In the genomic region with DNA sequence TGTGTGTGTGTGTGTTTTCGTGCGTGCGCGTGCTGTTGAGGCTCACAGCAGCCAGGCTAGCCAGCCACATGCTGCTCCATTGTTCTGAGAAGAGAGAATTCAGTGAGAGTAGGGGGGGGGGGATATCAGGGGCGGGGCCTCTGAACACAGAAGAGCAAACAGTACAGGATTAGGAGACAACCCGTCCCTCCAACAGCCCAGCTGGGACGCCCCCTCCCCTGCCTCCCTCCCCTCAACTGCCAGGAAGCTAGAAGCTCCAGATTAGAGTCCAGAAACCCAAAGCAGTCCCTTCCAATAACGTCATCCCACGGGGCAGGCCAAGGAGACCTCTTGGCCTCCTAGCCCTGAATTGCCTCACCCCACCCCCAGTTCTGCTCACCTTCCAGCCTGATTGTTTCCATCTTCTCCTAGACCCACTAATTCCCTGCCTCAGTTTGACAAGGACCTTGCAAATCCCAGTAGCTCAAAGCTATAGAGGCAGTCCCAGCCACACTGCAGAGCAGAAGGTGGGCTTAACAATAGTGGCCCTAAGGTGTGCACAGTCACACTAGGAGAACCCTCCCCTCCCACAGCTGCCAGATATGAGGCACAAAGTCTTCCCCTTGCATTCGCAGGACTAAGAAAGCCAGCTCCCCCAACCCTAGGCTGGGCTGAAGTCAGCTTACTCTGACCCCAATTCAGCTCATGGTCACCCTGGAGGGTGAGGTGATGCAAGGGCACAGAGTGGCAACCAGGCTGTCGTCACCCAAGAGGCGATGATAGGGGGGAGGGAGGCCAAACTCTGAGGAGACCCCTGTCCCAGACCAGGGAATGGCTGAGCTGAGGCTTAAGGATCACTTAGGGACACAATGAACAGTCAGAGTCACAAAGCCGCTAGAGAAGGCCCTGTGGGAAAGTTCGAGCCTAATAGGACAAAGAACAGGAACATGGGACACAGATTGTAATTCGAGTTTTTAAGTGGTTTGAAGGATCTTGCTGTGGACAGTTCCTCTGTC, we compare ENCODE assay signal across 7 mouse cellular contexts. TPM values are rescaled to one million over a fixed set of nuclear protein-coding genes. Genes with fewer than 3 reads are reported as not detected.
DNase-seq lines count a peak whose midpoint lies in the region; ATAC-seq and TF ChIP-seq lines count a peak whose summit lies in the region.

No protein-coding gene starts in this region.

- WGBS in forebrain, embryonic 11.5 days: 2% methylated on average over 15 of the region's 15 CpGs
- WGBS in liver, embryonic 11.5 days: 20% methylated on average over 14 of the region's 15 CpGs
- WGBS in stomach, embryonic 14.5 days: 7% methylated on average over 14 of the region's 15 CpGs

- peaks cover 11% of the 10 kb centered on the region for H3K4me1 ChIP-seq in forebrain, embryonic 11.5 days (replicated peaks; ENCODE audit: control insufficient read depth, insufficient read depth, low read length)
- H3K4me1 ChIP-seq in liver, embryonic 11.5 days (replicated peaks; ENCODE audit: control insufficient read depth, insufficient read depth, low read length): peaks cover 52% of the 10 kb centered on the region
- peaks cover 29% of the 10 kb centered on the region; the same call in 1 of the 2 replicates for H3K4me1 ChIP-seq in stomach, embryonic 14.5 days (ENCODE audit: control insufficient read depth, insufficient read depth, low read length)

- peak; percentile 55 for ATAC-seq in forebrain, embryonic 11.5 days (replicated peaks; ENCODE audit: low FRiP score)
- no peak for ATAC-seq in liver, embryonic 11.5 days (replicated peaks; ENCODE audit: low FRiP score)
- no peak for ATAC-seq in stomach, embryonic 14.5 days (ENCODE audit: insufficient number of reproducible peaks, insufficient read depth, low FRiP score, low read depth)

- H3K27me3 ChIP-seq in C2C12 (ENCODE audit: control insufficient read depth, insufficient read depth, insufficient read length): no peaks in the 10 kb centered on the region
- H3K27me3 ChIP-seq in forebrain, embryonic 11.5 days (ENCODE audit: control insufficient read depth, insufficient read depth, low read length): peaks cover 5% of the 10 kb centered on the region; the same call in 1 of the 2 replicates
- H3K27me3 ChIP-seq in liver, embryonic 11.5 days (replicated peaks; ENCODE audit: control insufficient read depth, insufficient read depth, low read length): peaks cover 4% of the 10 kb centered on the region; the same call in 1 of the 2 replicates
- H3K27me3 ChIP-seq in stomach, embryonic 14.5 days (ENCODE audit: control insufficient read depth, insufficient read depth, low read length): no peaks in the 10 kb centered on the region

- H3K79me2 ChIP-seq in C2C12 (ENCODE audit: control insufficient read depth, insufficient read depth): peaks cover 61% of the 10 kb centered on the region

- H3K79me3 ChIP-seq in C2C12 (ENCODE audit: low read depth): peaks cover 53% of the 10 kb centered on the region

- no peak for TF ChIP-seq CTCF in C2C12 (IDR thresholded peaks at IDR 0.05; ENCODE audit: control insufficient read depth, insufficient read depth, insufficient read length)

- peaks cover 17% of the 10 kb centered on the region for H3K36me3 ChIP-seq in C2C12 (ENCODE audit: control insufficient read depth, insufficient read depth)
- no peaks in the 10 kb centered on the region for H3K36me3 ChIP-seq in forebrain, embryonic 11.5 days (ENCODE audit: control insufficient read depth, insufficient read depth, low read length)
- H3K36me3 ChIP-seq in liver, embryonic 11.5 days (ENCODE audit: control insufficient read depth, insufficient read depth, low read length): no peaks in the 10 kb centered on the region
- H3K36me3 ChIP-seq in stomach, embryonic 14.5 days (ENCODE audit: control insufficient read depth, insufficient read depth, low read length): no peaks in the 10 kb centered on the region

- H3K4me2 ChIP-seq in forebrain, embryonic 11.5 days (ENCODE audit: low read depth, low read length, severe bottlenecking): peak overlapping the region; percentile 65
- H3K4me2 ChIP-seq in liver, embryonic 11.5 days: peak overlapping the region; percentile 97
- peak overlapping the region; percentile 55 for H3K4me2 ChIP-seq in stomach, embryonic 14.5 days (replicated peaks; ENCODE audit: low read depth, low read length)

- H3K4me3 ChIP-seq in C2C12 (ENCODE audit: insufficient read depth, poor library complexity, severe bottlenecking): peak overlapping the region; percentile 56
- H3K4me3 ChIP-seq in forebrain, embryonic 11.5 days (ENCODE audit: low read depth, low read length): peak overlapping the region; percentile 65
- H3K4me3 ChIP-seq in liver, embryonic 11.5 days (ENCODE audit: low read depth, low read length): peak overlapping the region; percentile 70
- peak overlapping the region; percentile 61 for H3K4me3 ChIP-seq in stomach, embryonic 14.5 days (ENCODE audit: low read depth, low read length)

- peak; percentile 44 for DNase-seq in 3T3-L1 (ENCODE audit: low read depth, low spot score)
- DNase-seq in forebrain, embryonic 11.5 days (ENCODE audit: low spot score): peak; percentile 77
- DNase-seq in liver, embryonic 11.5 days (ENCODE audit: low spot score): no peak
- DNase-seq in thymus, postnatal 36 days: no peak
- DNase-seq in kidney, adult 11 months: no peak

- H3K27ac ChIP-seq in forebrain, embryonic 11.5 days (ENCODE audit: low read depth, low read length): peak overlapping the region; percentile 46
- peak overlapping the region; percentile 86; the same call in 1 of the 2 replicates for H3K27ac ChIP-seq in liver, embryonic 11.5 days (ENCODE audit: low read depth, low read length)
- H3K27ac ChIP-seq in stomach, embryonic 14.5 days (ENCODE audit: low read length): 0 out of 2 replicates have a peak overlapping the region, but pooled peaks have one; percentile 64

- H3ac ChIP-seq in C2C12 (ENCODE audit: control insufficient read depth, insufficient read length, low read depth): peak overlapping the region; percentile 62

- H3K9me3 ChIP-seq in forebrain, embryonic 11.5 days (ENCODE audit: control insufficient read depth, low read length): no peaks in the 10 kb centered on the region
- no peaks in the 10 kb centered on the region for H3K9me3 ChIP-seq in liver, embryonic 11.5 days (ENCODE audit: control insufficient read depth, low read length)
- no peaks in the 10 kb centered on the region for H3K9me3 ChIP-seq in stomach, embryonic 14.5 days (ENCODE audit: control insufficient read depth, low read depth, low read length)

- H3K9ac ChIP-seq in forebrain, embryonic 11.5 days (ENCODE audit: low read length): peak overlapping the region; percentile 76
- H3K9ac ChIP-seq in liver, embryonic 11.5 days (ENCODE audit: low read depth, low read length): peak overlapping the region; percentile 74
- H3K9ac ChIP-seq in stomach, embryonic 14.5 days (replicated peaks; ENCODE audit: low read depth, low read length): peak overlapping the region; percentile 49; the same call in 1 of the 2 replicates

TF ChIP-seq in C2C12, 6 proteins besides CTCF, POLR2A, EP300 and RAD21:
- TF ChIP-seq MYOG (IDR thresholded peaks at IDR 0.05; ENCODE audit: control insufficient read depth, extremely low read depth, insufficient read length) (no peak), FOSL1 (IDR thresholded peaks at IDR 0.05; ENCODE audit: insufficient read depth, low read length, poor library complexity, severe bottlenecking) (no peak), MYOD1 (IDR thresholded peaks at IDR 0.05; ENCODE audit: control insufficient read depth, insufficient read length, low read depth) (no peak), MAX (IDR thresholded peaks at IDR 0.05) (no peak), USF1 (IDR thresholded peaks at IDR 0.05; ENCODE audit: low read depth) (no peak), CEBPB (IDR thresholded peaks at IDR 0.05; ENCODE audit: low read depth) (no peak)

RNA-seq across cellular contexts. Expression of a gene that starts 1.6 kb away (rescaled TPM):
- polyA plus RNA-seq in C2C12 (2012; fragmentation: generic; extraction: Trizol): 94.2 TPM
- polyA plus RNA-seq in forebrain, embryonic 11.5 days (2014; fragmentation: Nextera tagmentation; extraction: Ambion mirVana): 55.9 and 62.2 TPM in 2 replicates
- 24.9 and 25.4 TPM in 2 replicates for polyA plus RNA-seq in liver, embryonic 11.5 days (2014; fragmentation: Nextera tagmentation; extraction: Ambion mirVana)
- 35.3 and 37.0 TPM in 2 replicates for polyA plus RNA-seq in stomach, embryonic 14.5 days (2014; fragmentation: Nextera tagmentation; extraction: Ambion mirVana)

RNA-seq across cellular contexts. Expression of a gene that starts 10.2 kb away (rescaled TPM):
- polyA plus RNA-seq in C2C12 (2012; fragmentation: generic; extraction: Trizol): not detected
- not detected in 2 replicates for polyA plus RNA-seq in forebrain, embryonic 11.5 days (2014; fragmentation: Nextera tagmentation; extraction: Ambion mirVana)
- not detected in 2 replicates for polyA plus RNA-seq in liver, embryonic 11.5 days (2014; fragmentation: Nextera tagmentation; extraction: Ambion mirVana)
- polyA plus RNA-seq in stomach, embryonic 14.5 days (2014; fragmentation: Nextera tagmentation; extraction: Ambion mirVana): not detected in 2 replicates

RNA-seq across cellular contexts. Expression of a gene that starts 32.8 kb away (rescaled TPM):
- 8.5 TPM for polyA plus RNA-seq in C2C12 (2012; fragmentation: generic; extraction: Trizol)
- 19.9 and 20.8 TPM in 2 replicates for polyA plus RNA-seq in forebrain, embryonic 11.5 days (2014; fragmentation: Nextera tagmentation; extraction: Ambion mirVana)
- 16.4 and 19.4 TPM in 2 replicates for polyA plus RNA-seq in liver, embryonic 11.5 days (2014; fragmentation: Nextera tagmentation; extraction: Ambion mirVana)
- 12.1 and 12.3 TPM in 2 replicates for polyA plus RNA-seq in stomach, embryonic 14.5 days (2014; fragmentation: Nextera tagmentation; extraction: Ambion mirVana)

RNA-seq across cellular contexts. Expression of a gene that starts 32.9 kb away (rescaled TPM):
- polyA plus RNA-seq in C2C12 (2012; fragmentation: generic; extraction: Trizol): 44.2 TPM
- 43.8 and 44.8 TPM in 2 replicates for polyA plus RNA-seq in forebrain, embryonic 11.5 days (2014; fragmentation: Nextera tagmentation; extraction: Ambion mirVana)
- 52.9 and 55.8 TPM in 2 replicates for polyA plus RNA-seq in liver, embryonic 11.5 days (2014; fragmentation: Nextera tagmentation; extraction: Ambion mirVana)
- polyA plus RNA-seq in stomach, embryonic 14.5 days (2014; fragmentation: Nextera tagmentation; extraction: Ambion mirVana): 57.1 and 60.0 TPM in 2 replicates

Comparison
In these comparisons a context has a peak if more than half of its experiments do, and no peak if none do; other contexts are left out.
1. DNase-seq: peak in 3T3-L1 (single experiment) and forebrain, embryonic 11.5 days (single experiment); none in liver, embryonic 11.5 days (single experiment), thymus, postnatal 36 days (0 of 2) and kidney, adult 11 months (single experiment).
2. Peak in every context shown above with its lines, with median percentiles within 50 percentile points of each other: H3K4me3 ChIP-seq, H3K27ac ChIP-seq, H3K4me2 ChIP-seq and H3K9ac ChIP-seq.